In the genomic region with DNA sequence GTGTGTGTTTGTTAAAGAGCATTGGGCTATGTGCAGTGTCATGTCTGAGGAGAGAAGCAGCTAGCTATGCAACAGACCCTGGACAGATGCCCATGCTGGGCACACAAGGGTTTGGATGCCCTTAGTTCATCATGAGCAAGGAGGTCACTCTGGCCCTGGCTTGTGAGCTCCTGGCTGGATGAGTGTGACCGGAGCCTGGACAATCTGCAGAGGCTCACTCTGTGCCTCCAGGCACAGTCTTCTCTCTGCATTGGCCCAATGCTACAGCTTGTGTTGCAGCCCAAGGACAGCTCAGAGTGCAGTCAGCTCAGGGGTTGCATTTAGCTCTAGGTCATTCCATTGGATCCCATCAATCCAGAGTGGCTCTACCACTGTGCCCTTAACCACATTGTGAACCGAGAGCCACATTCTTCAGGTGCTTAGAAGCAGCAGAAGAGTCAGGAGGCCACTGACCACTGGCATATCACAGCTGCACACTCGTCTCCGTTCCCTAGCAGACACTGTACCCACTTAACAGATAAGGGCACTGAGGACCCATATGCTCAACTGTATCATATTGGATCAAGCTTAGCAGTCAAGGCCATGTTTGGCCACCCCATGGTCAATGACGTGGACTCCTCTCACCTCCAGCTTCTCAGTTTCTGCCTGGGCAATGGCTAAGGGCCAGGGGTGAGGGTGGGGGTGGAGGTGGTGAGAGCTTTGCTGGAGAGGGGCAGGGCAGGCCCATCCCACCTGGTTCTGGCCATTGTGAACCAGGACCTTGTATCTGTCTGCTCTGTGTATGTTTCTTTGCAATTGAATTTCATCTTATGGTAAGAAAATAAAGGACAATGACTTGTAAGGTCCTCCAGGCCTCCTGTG, we compare ENCODE assay signal across 29 mouse cellular contexts. TPM values are rescaled to one million over a fixed set of nuclear protein-coding genes. Genes with fewer than 3 reads are reported as not detected.
DNase-seq lines count a peak whose midpoint lies in the region; ATAC-seq lines count a peak whose summit lies in the region.
"Had no signal": no experiment of that assay in that cellular context is flagged by ENCODE, and none has a peak within 500 bp of the region (broad histone marks: within the 10 kb centered on the region; RNA-seq: fewer than 3 reads in every experiment).

No protein-coding gene starts in this region.

- no peak overlapping the region for H3K27ac ChIP-seq in heart, embryonic 10.5 days
- peak overlapping the region; percentile 56 for H3K27ac ChIP-seq in liver, embryonic 15.5 days (replicated peaks)
- H3K27ac ChIP-seq in midbrain, embryonic 11.5 days (ENCODE audit: low read depth, low read length), result no peak overlapping the region
- H3K27ac ChIP-seq: embryonic facial prominence, embryonic 12.5 days; gastrocnemius, adult 2 months; heart, embryonic 15.5 days; left cerebral cortex, adult 2 months; midbrain, embryonic 12.5 days had no signal

- no peaks in the 10 kb centered on the region for H3K36me3 ChIP-seq in heart, embryonic 10.5 days
- H3K36me3 ChIP-seq in liver, embryonic 15.5 days (replicated peaks), result peaks cover 50% of the 10 kb centered on the region
- H3K36me3 ChIP-seq in midbrain, embryonic 11.5 days (ENCODE audit: control insufficient read depth, insufficient read depth, low read length), result no peaks in the 10 kb centered on the region
- H3K36me3 ChIP-seq: embryonic facial prominence, embryonic 12.5 days; heart, embryonic 15.5 days; midbrain, embryonic 12.5 days had no signal

- peak; percentile 68 for ATAC-seq in liver, embryonic 15.5 days (ENCODE audit: insufficient read depth)
- ATAC-seq in midbrain, embryonic 11.5 days (ENCODE audit: low FRiP score), result no peak
- ATAC-seq: forebrain, postnatal 0 days had no signal

- H3K27me3 ChIP-seq in heart, embryonic 10.5 days (ENCODE audit: insufficient read depth, poor library complexity, severe bottlenecking), result peaks cover 27% of the 10 kb centered on the region
- no peaks in the 10 kb centered on the region for H3K27me3 ChIP-seq in liver, embryonic 15.5 days
- no peaks in the 10 kb centered on the region for H3K27me3 ChIP-seq in midbrain, embryonic 11.5 days (ENCODE audit: control insufficient read depth, insufficient read depth, low read length)
- H3K27me3 ChIP-seq: embryonic facial prominence, embryonic 12.5 days; heart, embryonic 15.5 days; midbrain, embryonic 12.5 days had no signal

- DNase-seq in heart, embryonic 10.5 days (ENCODE audit: low spot score), result peak; percentile 50
- no peak for DNase-seq in heart, postnatal 4 days
- peak; percentile 36 for DNase-seq in testis, postnatal 10 days (ENCODE audit: low spot score)
- no peak for DNase-seq in testis, postnatal 14 days (ENCODE audit: low spot score)
- DNase-seq in frontal cortex, postnatal 25 days (ENCODE audit: low spot score in 2 of 2), result no peak
- DNase-seq in midbrain, embryonic 11.5 days (ENCODE audit: low spot score, missing footprints), result no peak
- DNase-seq: cerebellum, adult 8-10 months; forebrain, postnatal 0 days; gastrocnemius, adult 2 months; kidney, adult 11 months; kidney, postnatal 4 days; layer of hippocampus, adult 9-11 months; left cerebral cortex, postnatal 4 days; lung, adult 18-20 months; thymus, postnatal 36 days had no signal

- WGBS in heart, embryonic 10.5 days, result 83% methylated on average over 5 of the region's 5 CpGs
- 44% methylated on average over 5 of the region's 5 CpGs for WGBS in liver, embryonic 15.5 days (ENCODE audit: insufficient replicate concordance)
- 81% methylated on average over 5 of the region's 5 CpGs for WGBS in midbrain, embryonic 11.5 days

- no peaks in the 10 kb centered on the region for H3K4me1 ChIP-seq in heart, embryonic 10.5 days
- H3K4me1 ChIP-seq in liver, embryonic 15.5 days (replicated peaks), result peaks cover 64% of the 10 kb centered on the region
- no peaks in the 10 kb centered on the region for H3K4me1 ChIP-seq in midbrain, embryonic 11.5 days (ENCODE audit: control insufficient read depth, insufficient read depth, low read length)
- H3K4me1 ChIP-seq: embryonic facial prominence, embryonic 12.5 days; midbrain, embryonic 12.5 days had no signal

- peak overlapping the region; percentile 26; the same call in 1 of the 2 replicates for H3K9ac ChIP-seq in liver, embryonic 15.5 days
- no peak overlapping the region for H3K9ac ChIP-seq in midbrain, embryonic 11.5 days (ENCODE audit: low read length)
- H3K9ac ChIP-seq: embryonic facial prominence, embryonic 12.5 days; forebrain, postnatal 0 days; heart, embryonic 15.5 days; midbrain, embryonic 12.5 days had no signal

- H3K4me3 ChIP-seq in heart, embryonic 10.5 days, result no peak overlapping the region
- no peak overlapping the region for H3K4me3 ChIP-seq in liver, embryonic 15.5 days (replicated peaks)
- no peak overlapping the region for H3K4me3 ChIP-seq in midbrain, embryonic 11.5 days (ENCODE audit: low read depth, low read length)
- H3K4me3 ChIP-seq: embryonic facial prominence, embryonic 12.5 days; gastrocnemius, adult 2 months; heart, embryonic 15.5 days; left cerebral cortex, adult 2 months; midbrain, embryonic 12.5 days had no signal

- H3K4me2 ChIP-seq in liver, embryonic 15.5 days, result peak overlapping the region; percentile 24
- no peak overlapping the region for H3K4me2 ChIP-seq in midbrain, embryonic 11.5 days
- H3K4me2 ChIP-seq: embryonic facial prominence, embryonic 12.5 days; heart, embryonic 15.5 days; midbrain, embryonic 12.5 days had no signal

- H3K9me3 ChIP-seq in heart, embryonic 10.5 days, result 0 out of 2 replicates have a peak, but pooled peaks cover 4% of the 10 kb centered on the region
- no peaks in the 10 kb centered on the region for H3K9me3 ChIP-seq in liver, embryonic 15.5 days (replicated peaks)
- no peaks in the 10 kb centered on the region for H3K9me3 ChIP-seq in midbrain, embryonic 11.5 days (ENCODE audit: control insufficient read depth, low read length)
- H3K9me3 ChIP-seq: heart, embryonic 15.5 days had no signal

RNA-seq across cellular contexts. Expression of gene Aqp1, which starts 11.7 kb away (rescaled TPM):
- 5.1 and 8.3 TPM in 2 replicates for polyA plus RNA-seq in heart, embryonic 10.5 days (2016; fragmentation: Nextera tagmentation; extraction: Ambion mirVana)
- 10 to 100 TPM; 87.4 to 98.8 TPM for total RNA-seq in heart, postnatal 4 days (2021)
- polyA plus RNA-seq in liver, embryonic 15.5 days (2015; fragmentation: Nextera tagmentation; extraction: Ambion mirVana), result 75.8 and 85.1 TPM in 2 replicates
- polyA plus RNA-seq in midbrain, embryonic 11.5 days (2014; fragmentation: Nextera tagmentation; extraction: Ambion mirVana), result 0.38 and 0.48 TPM in 2 replicates
- total RNA-seq: CH12.LX; monocyte, adult 5-6 weeks had no signal

RNA-seq across cellular contexts. Expression of gene Ghrhr, which starts 28.2 kb away (rescaled TPM):
- polyA plus RNA-seq in heart, embryonic 10.5 days (2016; fragmentation: Nextera tagmentation; extraction: Ambion mirVana), result not detected in 2 replicates
- not detected for total RNA-seq in heart, postnatal 4 days (2021)
- 0.08 TPM in 1 of 2 replicates, not detected in the other for polyA plus RNA-seq in liver, embryonic 15.5 days (2015; fragmentation: Nextera tagmentation; extraction: Ambion mirVana)
- not detected in 2 replicates for polyA plus RNA-seq in midbrain, embryonic 11.5 days (2014; fragmentation: Nextera tagmentation; extraction: Ambion mirVana)
- total RNA-seq: adrenal gland, adult 18-20 months; adrenal gland, postnatal 4 days; CH12.LX; forebrain, postnatal 0 days; gastrocnemius, adult 2 months; heart, adult 18-20 months; hematopoietic stem cell, adult 5-6 weeks; left cerebral cortex, adult 2 months; left cerebral cortex, postnatal 4 days; MEL; monocyte, adult 5-6 weeks had no signal
- polyA plus RNA-seq: embryonic facial prominence, embryonic 12.5 days; forebrain, postnatal 0 days; heart, embryonic 15.5 days; midbrain, embryonic 12.5 days; neural tube, embryonic 11.5 days; testis, adult 2 months had no signal

Comparison
In these comparisons a context has a peak if more than half of its experiments do, and no peak if none do; other contexts are left out.
1. DNase-seq: peak in heart, embryonic 10.5 days (single experiment) and testis, postnatal 10 days (single experiment); none in heart, postnatal 4 days (single experiment), testis, postnatal 14 days (single experiment), frontal cortex, postnatal 25 days (0 of 2) and midbrain, embryonic 11.5 days (single experiment).